ENCODE assay signal across 20 mouse cellular contexts in genomic region chr1:156589811-156590305, GRCm38 (mm10).
"Had no signal": no experiment of that assay in that cellular context is flagged by ENCODE, and none has a peak within 500 bp of the region (broad histone marks: within the 10 kb centered on the region; RNA-seq: fewer than 3 reads in every experiment).

No protein-coding gene starts in this region.

- ATAC-seq: liver, embryonic 12.5 days; midbrain, embryonic 13.5 days; midbrain, embryonic 16.5 days had no signal

- H3K4me3 ChIP-seq: layer of hippocampus, adult 2 months; limb, embryonic 10.5 days; limb, embryonic 13.5 days; liver, embryonic 12.5 days; liver, embryonic 15.5 days; megakaryocyte, embryonic 14.5 days; midbrain, embryonic 10.5 days; midbrain, embryonic 13.5 days; myocyte; neural tube, embryonic 13.5 days had no signal

- H3K36me3 ChIP-seq: limb, embryonic 13.5 days; liver, embryonic 15.5 days; midbrain, embryonic 13.5 days; neural tube, embryonic 13.5 days had no signal

- H3K27ac ChIP-seq: kidney, postnatal 0 days; layer of hippocampus, adult 2 months; limb, embryonic 10.5 days; limb, embryonic 13.5 days; liver, embryonic 12.5 days; liver, embryonic 15.5 days; midbrain, embryonic 10.5 days; midbrain, embryonic 13.5 days; neural tube, embryonic 13.5 days had no signal

- H3K4me2 ChIP-seq: limb, embryonic 13.5 days; liver, embryonic 12.5 days; liver, embryonic 15.5 days; midbrain, embryonic 13.5 days; neural tube, embryonic 13.5 days had no signal

- H3K9me3 ChIP-seq: limb, embryonic 10.5 days; limb, embryonic 13.5 days; liver, embryonic 12.5 days; liver, embryonic 15.5 days; megakaryocyte, embryonic 14.5 days; midbrain, embryonic 10.5 days; midbrain, embryonic 13.5 days; neural tube, embryonic 13.5 days had no signal

- H3K4me1 ChIP-seq: limb, embryonic 10.5 days; midbrain, embryonic 13.5 days; neural tube, embryonic 13.5 days had no signal

- H3K27me3 ChIP-seq: limb, embryonic 13.5 days; liver, embryonic 12.5 days; liver, embryonic 15.5 days; megakaryocyte, embryonic 14.5 days; midbrain, embryonic 13.5 days; neural tube, embryonic 13.5 days had no signal

- H3K9ac ChIP-seq: limb, embryonic 13.5 days; liver, embryonic 12.5 days; liver, embryonic 15.5 days; midbrain, embryonic 13.5 days; neural tube, embryonic 13.5 days had no signal

- DNase-seq: kidney, adult 2 months; kidney, postnatal 25 days; layer of hippocampus, adult 9-11 months; liver; lung, adult 18-20 months; lung, postnatal 14 days; thymus, adult 18-20 months; thymus, postnatal 36 days had no signal
